Mouse (Mus musculus): ENCODE results near the gene Supt4a. TPM values are rescaled to one million over a fixed set of nuclear protein-coding genes. Genes with fewer than 3 reads are reported as not detected.

The Supt4a gene
- 21.5 and 43.3 TPM in 2 replicates for polyA plus RNA-seq (2012; rRNA removed)

DNA sequence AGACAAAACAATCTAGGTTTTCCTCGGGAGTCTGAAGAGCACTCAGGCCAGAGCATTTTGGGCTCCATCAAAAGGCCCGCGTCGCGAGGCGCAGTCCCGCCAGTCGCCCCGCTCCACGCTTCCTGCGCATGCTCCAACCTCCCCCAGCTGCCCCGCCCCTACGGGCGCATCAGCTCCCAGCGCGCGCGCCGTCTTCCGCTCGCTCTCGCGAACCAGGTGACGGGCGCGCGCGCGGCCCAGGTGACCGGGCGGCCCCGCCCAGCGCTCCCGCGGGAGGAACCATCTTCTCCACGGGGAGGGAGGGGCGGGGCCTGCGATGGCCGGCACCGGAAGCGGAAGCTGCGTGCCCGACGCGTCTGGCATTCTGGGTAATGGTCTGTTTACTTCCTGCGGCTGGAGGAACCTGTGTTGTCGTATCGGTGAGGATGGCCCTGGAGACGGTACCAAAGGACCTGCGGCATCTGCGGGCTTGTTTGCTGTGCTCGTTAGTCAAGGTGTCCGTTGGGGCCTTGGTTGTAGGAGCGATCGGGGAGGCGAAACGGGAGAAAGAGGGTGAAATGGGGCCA is at the start of gene Supt4a:
TSS of gene Supt4a (plus strand) at position 378 of the 566 bp plus-strand sequence.
- Histone ChIP-seq H3K36me3 (ENCODE audit: control insufficient read depth, insufficient read depth, low read length) (peaks cover 11% of the 10 kb centered on the region), H3K27ac (ENCODE audit: insufficient read depth, low read depth, low read length) (peak within 1 kb of the TSS; percentile 75), H3K27me3 (ENCODE audit: control insufficient read depth, insufficient read depth, low read length) (no peaks in the 10 kb centered on the region), H3K4me1 (ENCODE audit: control insufficient read depth, insufficient read depth, insufficient read length, low read length) (peaks cover 2% of the 10 kb centered on the region), H3K4me3 (ENCODE audit: low read depth, low read length) (peak within 1 kb of the TSS; percentile 79)
- TF ChIP-seq POLR2A (IDR thresholded peaks at IDR 0.05; ENCODE audit: low read depth, low read length) (peak; percentile 64), CTCF (IDR thresholded peaks at IDR 0.05; ENCODE audit: extremely low read depth, insufficient read length, insufficient replicate concordance, low read depth, low read length) (no peak)
- under 1% methylated on average over 56 of the region's 57 CpGs for WGBS

DNA sequence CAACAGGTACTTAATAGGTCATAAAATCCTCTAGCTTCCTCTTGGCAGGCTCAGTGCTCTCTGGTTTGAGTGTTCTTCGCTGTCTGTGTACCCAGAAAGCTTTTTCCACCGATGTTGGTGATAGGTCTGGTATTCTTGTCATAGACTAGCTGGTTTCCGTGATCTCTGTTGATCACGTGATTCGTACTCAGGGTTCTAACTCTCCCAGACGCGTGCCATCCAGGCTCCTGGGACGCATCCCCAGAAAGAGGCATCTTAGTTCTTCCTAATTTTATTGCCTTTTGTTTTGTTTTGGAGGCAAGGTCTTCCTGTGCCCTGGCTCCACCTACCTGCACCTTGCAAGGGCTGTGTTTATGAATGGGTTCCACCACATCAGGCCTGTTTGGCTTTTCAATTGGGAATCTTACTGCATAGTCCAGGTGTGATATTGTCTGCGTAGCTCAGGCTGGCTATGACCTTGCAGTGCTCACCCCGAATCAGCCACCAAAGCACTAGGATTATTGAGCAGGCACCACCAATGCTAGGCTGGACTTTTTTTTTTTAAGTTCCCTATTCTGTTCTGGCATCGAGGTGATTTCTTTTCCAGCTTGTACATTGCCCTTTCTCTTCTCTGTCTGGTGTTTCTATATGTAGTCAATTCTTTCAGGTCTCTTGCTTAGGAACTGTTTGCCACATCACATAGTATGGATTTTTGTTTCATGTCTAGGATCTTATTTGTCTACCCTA is 48.7 kb upstream of the Supt4a start:
- H3K36me3 ChIP-seq (ENCODE audit: control insufficient read depth, insufficient read depth, low read length), result no peaks in the 10 kb centered on the region
- H3K27ac ChIP-seq (ENCODE audit: insufficient read depth, low read depth, low read length), result peak overlapping the region; percentile 28
- TF ChIP-seq POLR2A (IDR thresholded peaks at IDR 0.05; ENCODE audit: low read depth, low read length) (no peak), CTCF (IDR thresholded peaks at IDR 0.05; ENCODE audit: extremely low read depth, insufficient read length, insufficient replicate concordance, low read depth, low read length) (no peak)
- H3K4me3 ChIP-seq (ENCODE audit: low read depth, low read length), result no peak overlapping the region
- WGBS, result 23% methylated on average over 11 of the region's 11 CpGs
- H3K4me1 ChIP-seq (ENCODE audit: control insufficient read depth, insufficient read depth, insufficient read length, low read length), result peaks cover 32% of the 10 kb centered on the region
- no peaks in the 10 kb centered on the region for H3K27me3 ChIP-seq (ENCODE audit: control insufficient read depth, insufficient read depth, low read length)

DNA sequence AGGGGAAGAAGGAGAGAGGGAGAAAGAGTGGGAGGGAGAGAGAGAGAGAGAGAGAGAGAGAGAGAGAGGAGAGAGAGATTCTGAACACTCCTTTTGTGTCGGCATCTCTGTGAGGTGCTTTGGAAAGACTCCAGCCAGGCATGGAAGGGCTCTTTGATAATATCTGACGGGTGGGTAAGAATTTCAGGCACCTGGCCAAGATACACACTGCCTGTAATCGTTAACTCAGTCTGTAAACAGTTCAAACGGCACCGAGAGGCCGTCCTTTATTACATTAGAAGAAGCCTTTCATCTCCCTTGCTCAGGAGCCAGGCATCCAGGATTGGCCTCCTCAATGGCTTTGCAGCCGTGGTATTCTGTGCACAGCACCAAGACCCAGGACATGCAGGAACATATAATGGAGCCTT is 47.9 kb upstream of the Supt4a start:
- Histone ChIP-seq H3K4me3 (ENCODE audit: low read depth, low read length) (peak overlapping the region; percentile 14), H3K36me3 (ENCODE audit: control insufficient read depth, insufficient read depth, low read length) (no peaks in the 10 kb centered on the region), H3K27me3 (ENCODE audit: control insufficient read depth, insufficient read depth, low read length) (no peaks in the 10 kb centered on the region), H3K4me1 (ENCODE audit: control insufficient read depth, insufficient read depth, insufficient read length, low read length) (peaks cover 32% of the 10 kb centered on the region), H3K27ac (ENCODE audit: insufficient read depth, low read depth, low read length) (peak overlapping the region; percentile 57)
- WGBS, result 7% methylated on average over 7 of the region's 7 CpGs
- TF ChIP-seq CTCF (IDR thresholded peaks at IDR 0.05; ENCODE audit: extremely low read depth, insufficient read length, insufficient replicate concordance, low read depth, low read length) (no peak), POLR2A (IDR thresholded peaks at IDR 0.05; ENCODE audit: low read depth, low read length) (no peak)

DNA sequence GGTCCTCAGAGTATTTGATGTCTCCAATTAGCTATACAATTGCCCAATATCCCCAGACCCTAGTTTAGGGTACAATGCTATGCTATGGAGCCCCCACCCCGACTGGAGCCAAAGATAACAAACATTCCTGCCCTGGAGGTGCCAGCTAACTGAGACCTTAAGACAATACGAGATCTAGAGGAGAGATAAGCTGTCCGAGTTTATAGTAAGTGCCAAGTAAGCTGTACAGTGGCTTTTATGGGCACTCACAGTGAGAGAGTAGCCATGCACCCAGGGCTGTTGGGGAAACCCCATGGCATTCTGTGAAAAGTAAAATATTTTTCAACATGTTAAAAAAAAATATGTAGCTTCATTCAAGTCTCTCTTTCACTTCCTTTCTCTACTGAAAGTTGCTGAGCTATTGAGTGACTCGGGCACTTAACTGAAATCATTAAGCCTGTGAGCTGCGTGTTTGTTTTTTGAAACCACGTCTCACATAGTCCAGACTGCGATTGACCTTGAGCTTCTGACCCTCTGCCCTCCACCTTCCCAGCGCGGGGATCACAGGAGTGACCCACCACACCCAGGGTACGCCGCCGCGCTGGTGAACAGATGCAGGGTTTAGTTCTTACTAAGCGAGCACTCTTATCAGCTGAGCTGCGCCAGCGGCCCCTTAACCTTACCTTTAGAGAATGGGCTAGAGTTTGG is 47.2 kb upstream of the Supt4a start:
- whole genome bisulfite sequencing, result 13% methylated on average over 16 of the region's 16 CpGs
- Histone ChIP-seq H3K4me3 (ENCODE audit: low read depth, low read length) (peak overlapping the region; percentile 20; the same call in 1 of the 2 replicates), H3K36me3 (ENCODE audit: control insufficient read depth, insufficient read depth, low read length) (no peaks in the 10 kb centered on the region), H3K27ac (ENCODE audit: insufficient read depth, low read depth, low read length) (peak overlapping the region; percentile 57), H3K27me3 (ENCODE audit: control insufficient read depth, insufficient read depth, low read length) (no peaks in the 10 kb centered on the region), H3K4me1 (ENCODE audit: control insufficient read depth, insufficient read depth, insufficient read length, low read length) (peaks cover 32% of the 10 kb centered on the region)
- TF ChIP-seq POLR2A (IDR thresholded peaks at IDR 0.05; ENCODE audit: low read depth, low read length), result no peak
- TF ChIP-seq CTCF (IDR thresholded peaks at IDR 0.05; ENCODE audit: extremely low read depth, insufficient read length, insufficient replicate concordance, low read depth, low read length), result no peak

DNA sequence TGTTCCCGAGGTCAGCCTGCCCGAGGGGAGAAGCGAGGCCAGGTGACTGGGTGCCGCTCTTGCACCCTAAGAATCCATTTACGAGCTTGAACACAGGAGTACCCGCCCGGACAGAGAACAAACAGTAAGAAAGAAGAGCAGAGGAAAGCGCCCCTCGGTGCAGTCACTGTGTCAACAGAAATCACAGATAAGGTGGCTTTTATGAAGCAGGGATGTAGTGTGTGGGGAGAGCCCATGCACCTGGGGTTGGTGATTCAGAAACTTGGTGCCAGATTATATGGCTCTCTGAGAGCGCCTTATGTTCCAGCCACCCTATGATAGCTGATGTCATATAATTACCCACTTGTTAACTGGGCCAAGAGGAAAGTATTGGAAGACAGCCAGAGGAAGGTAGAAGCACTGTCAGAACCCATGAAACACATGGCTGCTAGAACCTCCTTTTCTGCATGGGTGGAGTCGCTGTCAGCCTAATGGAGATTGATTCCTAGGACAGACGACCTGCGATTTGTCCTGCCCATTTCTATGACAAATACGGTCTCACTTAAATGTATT is 40.1 kb upstream of the Supt4a start:
- Histone ChIP-seq H3K36me3 (ENCODE audit: control insufficient read depth, insufficient read depth, low read length) (no peaks in the 10 kb centered on the region), H3K4me3 (ENCODE audit: low read depth, low read length) (peak overlapping the region; percentile 16; the same call in 1 of the 2 replicates), H3K27me3 (ENCODE audit: control insufficient read depth, insufficient read depth, low read length) (no peaks in the 10 kb centered on the region), H3K4me1 (ENCODE audit: control insufficient read depth, insufficient read depth, insufficient read length, low read length) (peaks cover 33% of the 10 kb centered on the region), H3K27ac (ENCODE audit: insufficient read depth, low read depth, low read length) (peak overlapping the region; percentile 84)
- TF ChIP-seq CTCF (IDR thresholded peaks at IDR 0.05; ENCODE audit: extremely low read depth, insufficient read length, insufficient replicate concordance, low read depth, low read length) (no peak), POLR2A (IDR thresholded peaks at IDR 0.05; ENCODE audit: low read depth, low read length) (no peak)
- 24% methylated on average over 14 of the region's 14 CpGs for WGBS

DNA sequence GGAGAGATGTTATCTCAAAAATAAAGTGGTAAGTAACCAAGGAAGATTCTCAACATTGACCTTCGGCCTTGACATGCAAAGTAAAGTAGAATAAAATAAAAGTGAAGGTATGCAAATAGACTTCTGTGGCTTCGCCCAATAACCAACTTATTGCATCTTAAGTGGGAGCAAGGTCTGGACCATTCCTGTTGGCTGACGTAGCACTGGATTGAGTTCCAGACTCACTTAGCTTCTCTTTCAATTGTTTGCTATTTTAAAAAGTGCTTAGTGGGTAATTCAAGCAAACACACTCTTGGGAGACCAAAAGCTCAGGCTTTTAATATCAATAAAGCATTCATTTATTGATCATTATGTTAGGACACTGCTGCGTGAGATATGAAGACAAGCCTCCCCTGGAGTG is 39.2 kb upstream of the Supt4a start:
- Histone ChIP-seq H3K4me1 (ENCODE audit: control insufficient read depth, insufficient read depth, insufficient read length, low read length) (peaks cover 38% of the 10 kb centered on the region), H3K27ac (ENCODE audit: insufficient read depth, low read depth, low read length) (peak overlapping the region; percentile 82), H3K4me3 (ENCODE audit: low read depth, low read length) (no peak overlapping the region), H3K36me3 (ENCODE audit: control insufficient read depth, insufficient read depth, low read length) (no peaks in the 10 kb centered on the region), H3K27me3 (ENCODE audit: control insufficient read depth, insufficient read depth, low read length) (no peaks in the 10 kb centered on the region)
- TF ChIP-seq CTCF (IDR thresholded peaks at IDR 0.05; ENCODE audit: extremely low read depth, insufficient read length, insufficient replicate concordance, low read depth, low read length), result no peak
- TF ChIP-seq POLR2A (IDR thresholded peaks at IDR 0.05; ENCODE audit: low read depth, low read length), result no peak
- WGBS, result 38% methylated on average over 4 of the region's 4 CpGs
